Mouse (Mus musculus) testis, adult 2 months (tissue): ENCODE measurements around the gene Parp14.

Experiments
- CTCF ChIP-seq: fragments of 200-500 bp; IDR thresholded peaks from 2 replicates; pipeline ENCODE4 v1.5.1; 2012; ENCODE audit warnings: low read depth, mild to moderate bottlenecking, inconsistent platforms, low read length, moderate library complexity; ENCODE audit not compliant: control insufficient read depth, insufficient read depth, insufficient replicate concordance
- POLR2A ChIP-seq: fragments of 200-500 bp; IDR thresholded peaks from 2 replicates; pipeline ENCODE4 v1.6.1; 2012; ENCODE audit warnings: low read depth, mild to moderate bottlenecking, inconsistent platforms, low read length, moderate library complexity; ENCODE audit not compliant: control insufficient read depth

- no peak for TF ChIP-seq POLR2A
- no peak for TF ChIP-seq CTCF
Measured at GRCm38 (mm10) chr16:35888174-35888573, 16.8 kb upstream of the Parp14 start.
